ENCODE assay signal across 10 mouse cellular contexts in the genomic region with DNA sequence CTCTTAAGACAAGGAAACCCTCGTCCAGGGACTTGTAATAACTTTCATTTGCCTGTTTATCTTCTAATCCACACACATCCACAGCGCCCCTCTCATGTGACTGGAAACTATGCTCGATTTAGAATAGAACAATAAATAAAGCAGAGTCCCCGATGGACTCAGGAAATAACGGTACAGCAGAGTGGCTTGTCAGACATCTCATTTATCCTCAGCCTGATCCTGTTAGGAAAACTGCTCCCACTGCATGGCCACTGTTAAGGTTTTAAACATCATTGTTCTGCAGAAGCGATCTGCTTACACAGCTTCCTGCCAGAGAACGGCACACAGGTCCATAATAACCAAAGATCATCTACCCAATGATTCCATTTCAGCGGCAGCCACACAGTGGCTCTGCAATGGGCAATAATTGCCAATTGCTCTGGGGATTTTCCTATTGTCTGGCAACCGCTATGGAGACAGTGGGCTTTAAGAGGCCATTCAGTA.
A peak's percentile ranks its signal among the peaks of the same experiment; 100 is the strongest.
DNase-seq lines count a peak whose midpoint lies in the region; ATAC-seq and TF ChIP-seq lines count a peak whose summit lies in the region.
"Had no signal": no experiment of that assay in that cellular context is flagged by ENCODE, and none has a peak within 500 bp of the region (broad histone marks: within the 10 kb centered on the region; RNA-seq: fewer than 3 reads in every experiment).

No protein-coding gene starts in this region.

- peak overlapping the region; percentile 25 for H3K4me2 ChIP-seq in limb, embryonic 12.5 days
- peak overlapping the region; percentile 31 for H3K4me2 ChIP-seq in hindbrain, embryonic 13.5 days
- no peak overlapping the region for H3K4me2 ChIP-seq in lung, postnatal 0 days (replicated peaks; ENCODE audit: low read depth, low read length)
- peak overlapping the region; percentile 34 for H3K4me2 ChIP-seq in neural tube, embryonic 13.5 days
- H3K4me2 ChIP-seq: embryonic facial prominence, embryonic 15.5 days had no signal

- H3K9me3 ChIP-seq in limb, embryonic 12.5 days, result no peaks in the 10 kb centered on the region
- no peaks in the 10 kb centered on the region for H3K9me3 ChIP-seq in limb, embryonic 10.5 days (replicated peaks)
- peaks cover 4% of the 10 kb centered on the region; the same call in 1 of the 2 replicates for H3K9me3 ChIP-seq in hindbrain, embryonic 13.5 days
- H3K9me3 ChIP-seq in lung, postnatal 0 days (ENCODE audit: low read length), result no peaks in the 10 kb centered on the region
- no peaks in the 10 kb centered on the region for H3K9me3 ChIP-seq in neural tube, embryonic 13.5 days
- H3K9me3 ChIP-seq: embryonic facial prominence, embryonic 15.5 days had no signal

- no peak overlapping the region for H3K9ac ChIP-seq in limb, embryonic 12.5 days (replicated peaks)
- H3K9ac ChIP-seq in hindbrain, embryonic 13.5 days, result no peak overlapping the region
- H3K9ac ChIP-seq in lung, postnatal 0 days (replicated peaks; ENCODE audit: low read depth), result no peak overlapping the region
- H3K9ac ChIP-seq in neural tube, embryonic 13.5 days, result peak overlapping the region; percentile 1; the same call in 1 of the 2 replicates
- no peak overlapping the region for H3K9ac ChIP-seq in heart, adult 2 months (ENCODE audit: low read depth, low read length)
- H3K9ac ChIP-seq: embryonic facial prominence, embryonic 15.5 days had no signal

- H3K4me1 ChIP-seq in limb, embryonic 12.5 days (replicated peaks), result peaks cover 14% of the 10 kb centered on the region
- peaks cover 8% of the 10 kb centered on the region for H3K4me1 ChIP-seq in limb, embryonic 10.5 days
- peaks cover 21% of the 10 kb centered on the region for H3K4me1 ChIP-seq in hindbrain, embryonic 13.5 days (replicated peaks)
- no peaks in the 10 kb centered on the region for H3K4me1 ChIP-seq in lung, postnatal 0 days (ENCODE audit: insufficient read depth, low read depth, low read length)
- H3K4me1 ChIP-seq in neural tube, embryonic 13.5 days (replicated peaks), result peaks cover 21% of the 10 kb centered on the region
- peaks cover 1% of the 10 kb centered on the region for H3K4me1 ChIP-seq in heart, adult 2 months (ENCODE audit: control insufficient read depth, insufficient read depth, low read length)
- H3K4me1 ChIP-seq: embryonic facial prominence, embryonic 15.5 days had no signal

- no peaks in the 10 kb centered on the region; the same call in 1 of the 2 replicates for H3K27me3 ChIP-seq in limb, embryonic 12.5 days
- no peaks in the 10 kb centered on the region for H3K27me3 ChIP-seq in limb, embryonic 10.5 days (ENCODE audit: low read depth, poor library complexity, severe bottlenecking)
- no peaks in the 10 kb centered on the region for H3K27me3 ChIP-seq in hindbrain, embryonic 13.5 days
- no peaks in the 10 kb centered on the region for H3K27me3 ChIP-seq in lung, postnatal 0 days (replicated peaks; ENCODE audit: insufficient read depth, low read length)
- no peaks in the 10 kb centered on the region for H3K27me3 ChIP-seq in neural tube, embryonic 13.5 days
- no peaks in the 10 kb centered on the region for H3K27me3 ChIP-seq in heart, adult 2 months (ENCODE audit: control insufficient read depth, insufficient read depth, low read length)
- H3K27me3 ChIP-seq: embryonic facial prominence, embryonic 15.5 days had no signal

- TF ChIP-seq CTCF in lung, postnatal 0 days (IDR thresholded peaks at IDR 0.05), result peak; percentile 18
- TF ChIP-seq CTCF in heart, adult 2 months (IDR thresholded peaks at IDR 0.05), result no peak

- TF ChIP-seq POLR2A in heart, adult 2 months (IDR thresholded peaks at IDR 0.05; ENCODE audit: insufficient read depth, low read depth, low read length), result no peak

- H3K4me3 ChIP-seq in limb, embryonic 12.5 days (replicated peaks), result no peak overlapping the region
- no peak overlapping the region for H3K4me3 ChIP-seq in limb, embryonic 10.5 days
- no peak overlapping the region for H3K4me3 ChIP-seq in hindbrain, embryonic 13.5 days
- no peak overlapping the region for H3K4me3 ChIP-seq in lung, postnatal 0 days (ENCODE audit: low read depth, low read length)
- no peak overlapping the region for H3K4me3 ChIP-seq in neural tube, embryonic 13.5 days
- H3K4me3 ChIP-seq in heart, adult 2 months, result no peak overlapping the region
- H3K4me3 ChIP-seq: embryonic facial prominence, embryonic 15.5 days had no signal

- H3K27ac ChIP-seq in limb, embryonic 12.5 days, result no peak overlapping the region
- H3K27ac ChIP-seq in limb, embryonic 10.5 days, result no peak overlapping the region
- H3K27ac ChIP-seq in hindbrain, embryonic 13.5 days, result peak overlapping the region; percentile 78
- no peak overlapping the region for H3K27ac ChIP-seq in lung, postnatal 0 days (ENCODE audit: low read length)
- peak overlapping the region; percentile 81 for H3K27ac ChIP-seq in neural tube, embryonic 13.5 days (replicated peaks)
- H3K27ac ChIP-seq in heart, adult 2 months, result no peak overlapping the region
- H3K27ac ChIP-seq: embryonic facial prominence, embryonic 15.5 days had no signal

- no peak for DNase-seq in limb, embryonic 10.5 days (ENCODE audit: low spot score)
- peak; percentile 55 for DNase-seq in lung, postnatal 0 days (ENCODE audit: low spot score)
- no peak for DNase-seq in spleen, postnatal 14 days (ENCODE audit: low spot score in 2 of 2)
- no peak for DNase-seq in heart, adult 2 months
- no peak for DNase-seq in spleen, postnatal 36 days (ENCODE audit: low spot score in 2 of 2)
- DNase-seq: gastrocnemius, postnatal 10 days had no signal

- peak; percentile 92 for TF ChIP-seq EP300 in lung, postnatal 0 days (IDR thresholded peaks at IDR 0.05)
- no peak for TF ChIP-seq EP300 in heart, adult 2 months (IDR thresholded peaks at IDR 0.05; ENCODE audit: insufficient read depth, low read depth, low read length)

- no peaks in the 10 kb centered on the region for H3K36me3 ChIP-seq in limb, embryonic 12.5 days
- no peaks in the 10 kb centered on the region for H3K36me3 ChIP-seq in limb, embryonic 10.5 days
- no peaks in the 10 kb centered on the region for H3K36me3 ChIP-seq in hindbrain, embryonic 13.5 days
- no peaks in the 10 kb centered on the region for H3K36me3 ChIP-seq in lung, postnatal 0 days (ENCODE audit: insufficient read depth, low read length)
- no peaks in the 10 kb centered on the region for H3K36me3 ChIP-seq in neural tube, embryonic 13.5 days
- H3K36me3 ChIP-seq in heart, adult 2 months (ENCODE audit: control insufficient read depth, insufficient read depth, low read length), result no peaks in the 10 kb centered on the region
- H3K36me3 ChIP-seq: embryonic facial prominence, embryonic 15.5 days had no signal

- 41% methylated on average over 9 of the region's 9 CpGs for WGBS in limb, embryonic 12.5 days
- 68% methylated on average over 9 of the region's 9 CpGs for WGBS in limb, embryonic 10.5 days
- 30% methylated on average over 9 of the region's 9 CpGs for WGBS in hindbrain, embryonic 13.5 days
- 29% methylated on average over 9 of the region's 9 CpGs for WGBS in lung, postnatal 0 days
- 14% methylated on average over 9 of the region's 9 CpGs for WGBS in neural tube, embryonic 13.5 days
- WGBS in heart, adult 2 months, result 30% methylated on average over 9 of the region's 9 CpGs

- no peaks in the 10 kb centered on the region for H3K79me2 ChIP-seq in heart, adult 2 months (replicated peaks; ENCODE audit: control insufficient read depth, insufficient read depth, low read length)

- ATAC-seq in limb, embryonic 12.5 days (ENCODE audit: insufficient number of reproducible peaks, insufficient read depth, low FRiP score, low TSS enrichment, low read depth), result no peak
- peak; percentile 54 for ATAC-seq in hindbrain, embryonic 13.5 days (ENCODE audit: low FRiP score)
- ATAC-seq in lung, postnatal 0 days, result peak; percentile 89
- peak; percentile 79 for ATAC-seq in neural tube, embryonic 13.5 days (ENCODE audit: low read depth)

- intact Hi-C loops in heart, adult 2 months (cut with DNase I), result no loop called here

Comparison
In these comparisons a context has a peak if more than half of its experiments do, and no peak if none do; other contexts are left out.
1. H3K27ac ChIP-seq: peak in hindbrain, embryonic 13.5 days (single experiment) and neural tube, embryonic 13.5 days (single experiment); none in limb, embryonic 12.5 days (single experiment), limb, embryonic 10.5 days (single experiment), lung, postnatal 0 days (single experiment) and heart, adult 2 months (single experiment).